Mouse (Mus musculus): ENCODE measurements around the gene Acox3. TPM values are rescaled to one million over a fixed set of nuclear protein-coding genes. Genes with fewer than 3 reads are reported as not detected.

The Acox3 gene
- polyA plus RNA-seq, 1 experiment, result 0.11 TPM

DNA sequence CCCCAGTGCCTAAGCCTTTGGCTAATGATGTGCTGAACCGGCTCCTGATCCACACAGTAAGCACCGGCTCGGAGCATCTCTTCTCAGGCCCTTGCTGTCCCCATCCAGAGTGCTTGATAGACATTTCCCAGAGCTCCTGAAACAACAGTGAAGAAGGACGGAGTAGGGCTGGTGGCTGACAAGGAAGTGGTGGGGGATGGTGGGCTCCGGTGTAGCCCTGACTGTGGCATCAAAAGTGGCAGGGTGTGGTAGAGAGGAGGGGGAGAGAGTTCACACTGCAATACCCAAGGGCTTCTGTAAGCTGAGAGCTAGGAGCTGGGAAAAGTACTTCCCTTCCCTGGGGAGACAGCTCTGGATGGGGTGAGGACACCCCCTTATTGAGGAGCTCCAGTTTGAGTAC is 48.9 kb downstream of the Acox3 start:
- no peaks in the 10 kb centered on the region for H3K36me3 ChIP-seq (ENCODE audit: control insufficient read depth)
- no peak overlapping the region for H3K4me3 ChIP-seq (replicated peaks)
- H3K9me3 ChIP-seq (ENCODE audit: control insufficient read depth, low read length), result no peaks in the 10 kb centered on the region
- TF ChIP-seq GATA1 (IDR thresholded peaks at IDR 0.05; ENCODE audit: low read length), result no peak
- no peak for TF ChIP-seq TAL1 (IDR thresholded peaks at IDR 0.05; ENCODE audit: low read length)
- no peaks in the 10 kb centered on the region for H3K27me3 ChIP-seq (ENCODE audit: control insufficient read depth)
- H3K4me1 ChIP-seq (ENCODE audit: control insufficient read depth), result no peaks in the 10 kb centered on the region

DNA sequence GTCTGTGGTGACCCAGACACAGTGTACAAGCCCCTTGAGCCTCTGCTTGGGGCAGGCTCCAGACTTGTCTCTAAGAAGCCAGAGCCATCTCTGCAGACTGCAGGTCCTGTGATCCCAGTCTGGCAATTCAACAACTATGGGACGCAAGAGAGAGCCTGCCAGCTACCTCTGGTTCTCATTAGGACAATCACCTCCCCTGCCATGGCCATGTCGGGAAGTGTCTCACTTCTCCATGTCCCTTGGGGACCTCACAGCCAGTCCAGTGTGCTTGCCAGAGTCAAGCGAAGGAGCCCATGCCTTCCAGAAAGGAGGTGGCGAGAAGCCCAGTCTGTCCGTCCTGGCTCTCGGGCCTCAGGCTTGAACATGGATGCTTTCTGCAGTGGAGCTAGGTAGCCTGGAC is 50.0 kb downstream of the Acox3 start:
- Histone ChIP-seq H3K27me3 (ENCODE audit: control insufficient read depth) (no peaks in the 10 kb centered on the region), H3K9me3 (ENCODE audit: control insufficient read depth, low read length) (no peaks in the 10 kb centered on the region), H3K36me3 (ENCODE audit: control insufficient read depth) (no peaks in the 10 kb centered on the region), H3K4me3 (replicated peaks) (no peak overlapping the region), H3K4me1 (ENCODE audit: control insufficient read depth) (no peaks in the 10 kb centered on the region)
- no peak for TF ChIP-seq GATA1 (IDR thresholded peaks at IDR 0.05; ENCODE audit: low read length)
- TF ChIP-seq TAL1 (IDR thresholded peaks at IDR 0.05; ENCODE audit: low read length), result no peak

DNA sequence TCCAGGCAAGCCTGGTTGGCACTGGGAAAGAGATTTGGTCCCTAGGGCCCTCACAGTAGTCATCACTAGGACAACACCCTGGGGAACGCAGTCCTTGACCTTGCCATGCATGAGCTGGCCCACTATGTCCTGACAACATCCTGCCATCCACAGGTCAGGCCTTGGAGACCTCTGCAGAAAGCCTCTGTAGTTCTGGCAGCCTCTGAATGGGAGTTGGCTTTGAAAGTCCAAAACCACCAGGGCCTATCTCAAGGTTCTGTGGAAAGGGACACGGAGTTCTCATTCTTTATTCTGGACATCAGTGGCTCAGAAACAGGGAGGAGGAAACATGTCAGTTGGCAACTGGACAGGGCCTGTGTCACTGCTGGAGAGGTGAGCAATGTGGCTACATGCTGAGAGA is 53.2 kb downstream of the Acox3 start:
- Histone ChIP-seq H3K9me3 (ENCODE audit: control insufficient read depth, low read length) (no peaks in the 10 kb centered on the region), H3K4me3 (replicated peaks) (no peak overlapping the region), H3K4me1 (ENCODE audit: control insufficient read depth) (no peaks in the 10 kb centered on the region), H3K36me3 (ENCODE audit: control insufficient read depth) (no peaks in the 10 kb centered on the region), H3K27me3 (ENCODE audit: control insufficient read depth) (no peaks in the 10 kb centered on the region)
- no peak for TF ChIP-seq TAL1 (IDR thresholded peaks at IDR 0.05; ENCODE audit: low read length)

DNA sequence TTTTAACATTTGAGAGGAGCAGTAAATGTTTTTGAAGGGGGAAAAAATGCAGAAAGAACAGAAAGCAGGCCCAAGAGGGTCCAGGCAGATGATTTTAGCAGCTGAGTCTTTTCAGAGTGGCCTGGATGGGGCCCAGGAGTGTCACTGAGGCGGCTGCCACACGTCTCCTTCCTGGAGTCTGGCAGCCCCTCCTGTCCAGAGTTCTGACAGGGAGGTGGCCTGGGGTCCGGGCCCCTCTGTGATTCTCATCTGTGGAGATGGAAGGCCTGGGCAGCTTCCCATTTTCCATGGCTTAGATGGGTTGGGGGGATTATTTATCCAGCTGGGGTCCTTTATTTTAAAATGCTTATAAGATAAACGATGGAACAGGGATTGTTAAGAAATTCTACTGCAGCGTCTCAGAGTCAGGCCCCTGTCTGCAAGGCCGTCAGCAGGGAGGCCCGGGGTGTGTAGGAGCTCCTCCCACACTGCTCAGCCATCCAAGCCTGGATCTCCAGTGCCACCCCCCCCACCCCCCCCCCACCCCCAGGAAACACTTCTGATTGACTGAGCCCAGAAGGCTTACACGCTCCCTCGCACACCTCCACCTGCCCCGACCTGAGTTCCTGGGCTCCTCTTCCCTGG is 59.2 kb downstream of the Acox3 start:
- TF ChIP-seq GATA1 (IDR thresholded peaks at IDR 0.05; ENCODE audit: low read length) (no peak), TAL1 (IDR thresholded peaks at IDR 0.05; ENCODE audit: low read length) (no peak)
- Histone ChIP-seq H3K36me3 (ENCODE audit: control insufficient read depth) (no peaks in the 10 kb centered on the region), H3K4me1 (ENCODE audit: control insufficient read depth) (no peaks in the 10 kb centered on the region), H3K4me3 (replicated peaks) (no peak overlapping the region), H3K9me3 (ENCODE audit: control insufficient read depth, low read length) (no peaks in the 10 kb centered on the region), H3K27me3 (ENCODE audit: control insufficient read depth) (no peaks in the 10 kb centered on the region)

DNA sequence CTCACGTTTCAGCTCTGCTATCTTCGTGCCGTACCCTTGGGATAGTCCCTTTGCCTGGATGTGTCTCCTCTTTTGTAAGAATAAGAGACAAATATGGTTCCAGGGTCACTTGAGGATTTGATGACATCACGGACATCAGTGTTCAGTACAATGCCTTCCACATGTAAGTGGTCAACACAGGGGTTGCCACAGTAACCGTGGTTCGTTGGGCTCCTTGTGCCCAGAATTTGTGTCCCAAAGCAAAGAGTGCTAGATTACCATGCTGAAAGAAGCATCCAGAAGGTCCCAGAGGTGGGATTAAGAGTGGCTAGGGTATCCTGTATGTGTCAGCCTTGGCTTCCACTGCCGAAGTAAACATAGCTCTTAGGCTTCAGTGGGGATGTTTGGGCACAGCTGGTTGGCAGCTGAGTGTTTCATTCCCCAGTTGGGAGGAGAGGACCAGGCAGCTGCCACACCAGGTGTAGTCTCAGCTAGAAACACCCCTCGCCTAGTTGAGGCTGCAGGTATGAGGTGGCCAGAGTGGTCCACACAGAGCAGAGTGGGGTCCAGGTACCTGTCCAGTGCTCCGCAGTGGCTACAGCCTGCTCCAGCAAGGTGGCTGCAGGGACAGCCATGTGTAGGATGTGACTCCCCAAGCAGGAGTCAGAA is 60.7 kb downstream of the Acox3 start:
- Histone ChIP-seq H3K9me3 (ENCODE audit: control insufficient read depth, low read length) (no peaks in the 10 kb centered on the region), H3K4me3 (replicated peaks) (no peak overlapping the region)
- TF ChIP-seq GATA1 (IDR thresholded peaks at IDR 0.05; ENCODE audit: low read length) (no peak), TAL1 (IDR thresholded peaks at IDR 0.05; ENCODE audit: low read length) (no peak)

DNA sequence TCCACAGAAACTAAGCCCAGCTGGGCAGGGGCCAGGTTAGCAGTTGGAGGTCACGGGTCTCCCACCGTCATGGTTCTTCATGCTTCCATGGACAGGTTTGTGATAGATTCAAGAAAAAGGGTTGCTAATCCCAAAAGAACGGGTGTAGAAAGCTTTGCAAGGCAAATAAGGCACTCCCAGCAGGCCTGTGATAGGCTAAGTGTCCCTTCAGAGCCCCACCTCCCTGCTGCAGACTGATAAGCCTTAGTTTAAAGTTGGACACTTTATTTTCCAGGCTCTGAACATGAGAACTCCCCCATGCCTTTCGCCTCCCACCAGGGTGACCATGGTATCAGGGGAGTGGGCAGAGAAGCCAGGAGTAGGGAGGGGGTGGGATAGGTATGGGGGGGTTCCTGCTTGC is 61.2 kb downstream of the Acox3 start:
- Histone ChIP-seq H3K4me1 (ENCODE audit: control insufficient read depth) (no peaks in the 10 kb centered on the region), H3K27me3 (ENCODE audit: control insufficient read depth) (no peaks in the 10 kb centered on the region), H3K4me3 (replicated peaks) (no peak overlapping the region), H3K9me3 (ENCODE audit: control insufficient read depth, low read length) (no peaks in the 10 kb centered on the region), H3K36me3 (ENCODE audit: control insufficient read depth) (no peaks in the 10 kb centered on the region)
- TF ChIP-seq GATA1 (IDR thresholded peaks at IDR 0.05; ENCODE audit: low read length), result no peak
- TF ChIP-seq TAL1 (IDR thresholded peaks at IDR 0.05; ENCODE audit: low read length), result no peak

More for the DNA sequence above, 60.7 kb downstream of the Acox3 start:
- no peaks in the 10 kb centered on the region for H3K27me3 ChIP-seq (ENCODE audit: control insufficient read depth)
- H3K4me1 ChIP-seq (ENCODE audit: control insufficient read depth), result no peaks in the 10 kb centered on the region
- H3K36me3 ChIP-seq (ENCODE audit: control insufficient read depth), result no peaks in the 10 kb centered on the region

DNA sequence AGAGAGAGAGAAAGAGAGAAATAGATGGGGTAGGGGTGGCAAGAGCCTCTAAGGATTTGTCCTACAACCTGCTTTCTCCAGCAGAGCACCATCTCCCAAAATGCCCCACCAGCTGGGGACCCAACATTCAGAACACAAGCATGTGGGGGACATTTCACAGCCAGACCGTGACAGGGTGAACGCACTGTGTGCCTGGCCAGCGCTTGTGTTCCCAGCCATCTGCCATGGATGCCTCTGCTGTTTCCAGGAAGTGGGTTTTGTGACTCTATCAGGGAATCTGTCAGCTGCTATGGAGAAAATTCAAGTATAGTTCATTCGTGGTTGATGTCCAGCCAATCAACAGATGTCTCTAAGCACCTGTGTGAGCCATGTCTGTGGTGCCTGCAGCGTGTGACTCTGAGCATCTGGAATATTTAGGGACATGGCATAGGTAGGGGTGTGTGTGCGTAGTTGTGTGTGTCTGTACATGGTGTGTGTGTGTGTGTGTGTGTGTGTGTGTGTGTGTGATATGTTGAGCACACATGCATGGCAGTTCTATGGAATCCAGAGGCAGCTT is 63.2 kb downstream of the Acox3 start:
- H3K27me3 ChIP-seq (ENCODE audit: control insufficient read depth), result no peaks in the 10 kb centered on the region
- TF ChIP-seq TAL1 (IDR thresholded peaks at IDR 0.05; ENCODE audit: low read length), result no peak
- no peak for TF ChIP-seq GATA1 (IDR thresholded peaks at IDR 0.05; ENCODE audit: low read length)

DNA sequence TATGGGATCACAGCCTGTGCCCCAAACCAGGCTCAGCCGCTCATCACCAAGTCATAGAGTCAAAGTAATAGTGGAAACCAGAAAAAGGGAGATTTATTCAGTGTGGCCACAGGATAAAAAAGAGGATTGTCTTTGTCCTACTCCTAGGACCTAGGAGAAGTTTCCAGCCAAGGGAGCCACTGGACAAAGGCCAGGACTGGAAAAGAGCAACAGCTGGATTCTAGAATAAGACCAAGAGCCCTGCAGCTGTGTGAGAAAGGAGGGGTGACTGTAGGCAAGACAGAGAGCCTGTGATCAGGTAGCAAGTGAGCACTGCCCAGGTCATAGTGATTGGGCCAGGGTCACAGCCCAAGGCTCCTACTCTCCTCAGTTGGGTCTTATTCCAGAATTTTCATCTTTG is 64.1 kb downstream of the Acox3 start:
- H3K4me3 ChIP-seq (replicated peaks), result no peak overlapping the region
- H3K27me3 ChIP-seq (ENCODE audit: control insufficient read depth), result no peaks in the 10 kb centered on the region
- H3K4me1 ChIP-seq (ENCODE audit: control insufficient read depth), result no peaks in the 10 kb centered on the region
- no peaks in the 10 kb centered on the region for H3K36me3 ChIP-seq (ENCODE audit: control insufficient read depth)
- no peaks in the 10 kb centered on the region for H3K9me3 ChIP-seq (ENCODE audit: control insufficient read depth, low read length)
- TF ChIP-seq TAL1 (IDR thresholded peaks at IDR 0.05; ENCODE audit: low read length) (no peak), GATA1 (IDR thresholded peaks at IDR 0.05; ENCODE audit: low read length) (no peak)

More for the DNA sequence above, 63.2 kb downstream of the Acox3 start:
- Histone ChIP-seq H3K36me3 (ENCODE audit: control insufficient read depth) (no peaks in the 10 kb centered on the region), H3K4me3 (replicated peaks) (no peak overlapping the region), H3K4me1 (ENCODE audit: control insufficient read depth) (no peaks in the 10 kb centered on the region), H3K9me3 (ENCODE audit: control insufficient read depth, low read length) (no peaks in the 10 kb centered on the region)

DNA sequence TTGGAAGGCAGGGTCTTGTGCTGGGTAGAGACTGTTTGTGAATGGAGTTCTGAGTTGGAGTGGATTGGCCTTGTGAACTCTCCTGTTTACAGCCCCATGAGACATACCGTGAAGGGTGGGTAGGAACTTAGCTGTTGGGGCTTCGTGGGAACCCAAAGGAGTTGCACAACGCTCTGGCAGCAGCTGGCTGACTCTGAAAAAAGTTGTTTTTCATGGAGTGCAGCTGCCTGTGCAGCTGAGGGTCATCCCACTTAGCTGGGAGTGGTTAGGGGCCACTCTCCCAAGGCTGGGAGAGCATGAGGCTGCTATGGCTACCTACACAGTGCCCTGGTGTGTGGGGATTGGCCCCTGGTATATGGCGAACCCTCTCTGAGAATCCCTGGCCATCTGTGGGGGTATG is 64.7 kb downstream of the Acox3 start:
- H3K27me3 ChIP-seq (ENCODE audit: control insufficient read depth), result no peaks in the 10 kb centered on the region
- H3K4me3 ChIP-seq (replicated peaks), result no peak overlapping the region
- H3K36me3 ChIP-seq (ENCODE audit: control insufficient read depth), result no peaks in the 10 kb centered on the region
- TF ChIP-seq GATA1 (IDR thresholded peaks at IDR 0.05; ENCODE audit: low read length), result no peak
- TF ChIP-seq TAL1 (IDR thresholded peaks at IDR 0.05; ENCODE audit: low read length), result no peak
- no peaks in the 10 kb centered on the region for H3K9me3 ChIP-seq (ENCODE audit: control insufficient read depth, low read length)
- no peaks in the 10 kb centered on the region for H3K4me1 ChIP-seq (ENCODE audit: control insufficient read depth)

Data from erythroblast, embryonic 14.5 days (primary cell).